Mouse (Mus musculus) WW6 (cell line): ENCODE results near the gene Pyroxd2.
"Not testable (repeated sequence)": the region's sequence is repeated elsewhere in the genome, so short reads cannot be mapped to it uniquely, and the experiment has no call there.

ENCODE experiments used
- DNase-seq: peaks from one replicate; pipeline ENCODE4 v3.0.0-alpha.2; 2013; ENCODE audit warnings: low read depth, low spot score

Gene Pyroxd2

GRCm38 (mm10) chr19:42690256-42690655 lies 62.3 kb downstream of the Pyroxd2 start:
- no peak for DNase-seq

- DNase-seq = no peak
Observed at GRCm38 (mm10) chr19:42689786-42690185, 62.8 kb downstream of the Pyroxd2 start.

DNA sequence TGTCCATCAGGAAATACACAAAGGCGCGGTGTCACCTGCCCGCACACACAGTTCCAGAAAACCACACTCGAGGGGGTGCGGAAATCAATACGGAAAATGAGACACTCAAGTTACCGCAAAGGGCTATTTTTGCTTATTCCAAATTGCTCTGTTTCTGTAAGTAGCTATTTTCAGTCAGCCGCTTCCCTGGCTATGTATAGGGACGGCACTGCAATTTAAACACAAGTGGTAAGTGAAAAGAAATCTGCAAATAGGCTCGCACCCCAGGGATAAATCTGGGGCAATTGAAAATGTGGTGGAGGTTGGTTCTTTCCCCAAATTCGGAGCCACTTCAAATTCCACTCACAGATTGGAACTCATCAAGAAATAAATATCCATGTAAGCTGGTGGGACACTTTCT lies 63.3 kb downstream of the Pyroxd2 start:
- DNase-seq = no peak

GRCm38 (mm10) chr19:42682776-42683175 lies 69.8 kb downstream of the Pyroxd2 start:
- DNase-seq = not testable (repeated sequence)

DNA sequence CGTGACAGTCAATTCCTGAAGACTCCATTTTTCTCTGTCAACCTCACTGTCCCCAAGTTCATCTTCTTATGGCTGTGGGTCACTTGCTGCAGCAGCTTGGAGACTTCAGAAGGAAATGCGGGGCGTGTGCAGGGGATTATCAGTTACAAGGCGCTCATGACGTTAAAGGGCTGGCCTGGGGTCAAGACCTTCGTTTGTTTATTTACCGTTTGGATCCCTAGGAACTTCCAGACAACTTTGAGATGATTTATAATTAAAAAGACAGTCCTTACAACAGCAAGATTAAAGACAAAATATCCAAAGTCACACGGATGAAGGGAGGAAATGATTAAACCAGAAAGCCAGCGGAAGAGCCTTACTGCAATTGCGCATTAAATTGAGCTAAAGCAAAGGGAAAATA lies 74.4 kb downstream of the Pyroxd2 start:
- DNase-seq = no peak

GRCm38 (mm10) chr19:42677452-42677851 lies 75.1 kb downstream of the Pyroxd2 start:
- no peak for DNase-seq

- DNase-seq = no peak
Observed at GRCm38 (mm10) chr19:42676931-42677330, 75.6 kb downstream of the Pyroxd2 start.
